Mouse (Mus musculus) frontal cortex, postnatal 36 days (tissue): ENCODE data around the gene Wdr54.

Experiments
- DNase-seq, 2 experiments: peaks; one replicate each; pipeline ENCODE4 v3.0.0; 2022; ENCODE audit warnings: low spot score in 2 of 2

Gene Wdr54

GRCm38 (mm10) chr6:83156259-83156684, at the start of gene Wdr54, which contains the start of gene 1700003E16Rik:
TSS of gene Wdr54 (minus strand) at chr6:83156397.
TSS of gene 1700003E16Rik (plus strand) at chr6:83156404.
- peak; percentile 79 for DNase-seq

GRCm38 (mm10) chr6:83205851-83206250, 49.7 kb upstream of the Wdr54 start:
- DNase-seq, result no peak

GRCm38 (mm10) chr6:83203320-83203719, 47.1 kb upstream of the Wdr54 start:
- DNase-seq, result no peak

GRCm38 (mm10) chr6:83197345-83198004, 41.3 kb upstream of the Wdr54 start:
- DNase-seq, result peak; percentile 69 to 75

GRCm38 (mm10) chr6:83193571-83193970, 37.4 kb upstream of the Wdr54 start:
- no peak for DNase-seq

- no peak for DNase-seq
Measured at GRCm38 (mm10) chr6:83186946-83187345, 30.7 kb upstream of the Wdr54 start.

- DNase-seq, result peak; percentile 87 to 91
Measured at GRCm38 (mm10) chr6:83185895-83186861, 30.0 kb upstream of the Wdr54 start.

GRCm38 (mm10) chr6:83184858-83185435, 28.8 kb upstream of the Wdr54 start:
- DNase-seq, result no peak

- no peak for DNase-seq
Measured at GRCm38 (mm10) chr6:83180605-83181004, 24.4 kb upstream of the Wdr54 start.

- peak; percentile 81 for DNase-seq
Measured at GRCm38 (mm10) chr6:83179390-83180117, 23.4 kb upstream of the Wdr54 start.

- DNase-seq, result no peak
Measured at GRCm38 (mm10) chr6:83175996-83176395, 19.8 kb upstream of the Wdr54 start.

GRCm38 (mm10) chr6:83172240-83172920, 16.2 kb upstream of the Wdr54 start:
- peak; percentile 72 to 84 for DNase-seq

- DNase-seq, result no peak
Measured at GRCm38 (mm10) chr6:83171063-83171462, 14.9 kb upstream of the Wdr54 start.

GRCm38 (mm10) chr6:83169872-83170271, 13.7 kb upstream of the Wdr54 start:
- no peak for DNase-seq

GRCm38 (mm10) chr6:83166243-83166630, 10.0 kb upstream of the Wdr54 start:
- DNase-seq, result peak in 1 of 2 experiments; percentile 28

- DNase-seq, result peak; percentile 93 to 96
Measured at GRCm38 (mm10) chr6:83165607-83166242, 9.5 kb upstream of the Wdr54 start, which contains the start of gene Dctn1. TSS of gene Dctn1 (plus strand) at chr6:83165920.

- DNase-seq, result no peak
Measured at GRCm38 (mm10) chr6:83165026-83165606, 8.9 kb upstream of the Wdr54 start.

GRCm38 (mm10) chr6:83162701-83163100, 6.5 kb upstream of the Wdr54 start:
- peak in 1 of 2 experiments; percentile 67 for DNase-seq

GRCm38 (mm10) chr6:83161921-83162641, 5.9 kb upstream of the Wdr54 start:
- no peak for DNase-seq
